Mouse (Mus musculus): ENCODE results near the gene Tarbp2. TPM values are rescaled to one million over a fixed set of nuclear protein-coding genes. Genes with fewer than 3 reads are reported as not detected.

The Tarbp2 gene
- polyA plus RNA-seq, 1 experiment from 2014 or later = 50.4 TPM

- WGBS = 93% methylated on average over 7 of the region's 7 CpGs
- H3K27me3 ChIP-seq (replicated peaks; ENCODE audit: control insufficient read depth, insufficient read depth, low read length) = no peaks in the 10 kb centered on the region
- H3K9me3 ChIP-seq (ENCODE audit: control insufficient read depth) = no peaks in the 10 kb centered on the region
- ATAC-seq = no peak
- H3K4me1 ChIP-seq (replicated peaks; ENCODE audit: control insufficient read depth, insufficient read depth, low read length) = no peaks in the 10 kb centered on the region
- H3K9ac ChIP-seq (ENCODE audit: low read depth, low read length) = no peak overlapping the region
- no peak overlapping the region for H3K4me3 ChIP-seq (ENCODE audit: low read depth, low read length)
- TF ChIP-seq CTCF (IDR thresholded peaks at IDR 0.05; ENCODE audit: low read depth) = no peak
- no peak overlapping the region for H3K4me2 ChIP-seq (replicated peaks; ENCODE audit: low read depth)
- H3K36me3 ChIP-seq (ENCODE audit: control insufficient read depth, insufficient read depth) = peaks cover 52% of the 10 kb centered on the region
- H3K27ac ChIP-seq (ENCODE audit: low read depth, low read length) = no peak overlapping the region
Measured at GRCm38 (mm10) chr15:102533926-102534325, 15.9 kb downstream of the Tarbp2 start.

GRCm38 (mm10) chr15:102544801-102545200 lies 26.8 kb downstream of the Tarbp2 start:
- no peak for TF ChIP-seq CTCF (IDR thresholded peaks at IDR 0.05; ENCODE audit: low read depth)
- Histone ChIP-seq H3K27ac (ENCODE audit: low read depth, low read length) (no peak overlapping the region), H3K27me3 (replicated peaks; ENCODE audit: control insufficient read depth, insufficient read depth, low read length) (no peaks in the 10 kb centered on the region), H3K4me2 (replicated peaks; ENCODE audit: low read depth) (no peak overlapping the region), H3K9me3 (ENCODE audit: control insufficient read depth) (no peaks in the 10 kb centered on the region), H3K9ac (ENCODE audit: low read depth, low read length) (no peak overlapping the region), H3K4me1 (replicated peaks; ENCODE audit: control insufficient read depth, insufficient read depth, low read length) (no peaks in the 10 kb centered on the region), H3K4me3 (ENCODE audit: low read depth, low read length) (no peak overlapping the region), H3K36me3 (ENCODE audit: control insufficient read depth, insufficient read depth) (peaks cover 65% of the 10 kb centered on the region)
- WGBS = 92% methylated on average over 4 of the region's 4 CpGs
- no peak for ATAC-seq

- H3K36me3 ChIP-seq (ENCODE audit: control insufficient read depth, insufficient read depth) = peaks cover 58% of the 10 kb centered on the region
- no peak overlapping the region for H3K4me3 ChIP-seq (ENCODE audit: low read depth, low read length)
- no peaks in the 10 kb centered on the region for H3K9me3 ChIP-seq (ENCODE audit: control insufficient read depth)
- WGBS = 86% methylated on average over 3 of the region's 3 CpGs
- no peak overlapping the region for H3K4me2 ChIP-seq (replicated peaks; ENCODE audit: low read depth)
- no peaks in the 10 kb centered on the region for H3K4me1 ChIP-seq (replicated peaks; ENCODE audit: control insufficient read depth, insufficient read depth, low read length)
- no peak overlapping the region for H3K9ac ChIP-seq (ENCODE audit: low read depth, low read length)
- TF ChIP-seq CTCF (IDR thresholded peaks at IDR 0.05; ENCODE audit: low read depth) = no peak
- no peaks in the 10 kb centered on the region for H3K27me3 ChIP-seq (replicated peaks; ENCODE audit: control insufficient read depth, insufficient read depth, low read length)
- no peak overlapping the region for H3K27ac ChIP-seq (ENCODE audit: low read depth, low read length)
- no peak for ATAC-seq
Measured at GRCm38 (mm10) chr15:102546246-102546645, 28.3 kb downstream of the Tarbp2 start.

GRCm38 (mm10) chr15:102546677-102547427 lies 28.9 kb downstream of the Tarbp2 start:
- TF ChIP-seq CTCF (IDR thresholded peaks at IDR 0.05; ENCODE audit: low read depth) = no peak
- Histone ChIP-seq H3K4me1 (replicated peaks; ENCODE audit: control insufficient read depth, insufficient read depth, low read length) (no peaks in the 10 kb centered on the region), H3K9ac (ENCODE audit: low read depth, low read length) (no peak overlapping the region), H3K9me3 (ENCODE audit: control insufficient read depth) (no peaks in the 10 kb centered on the region), H3K4me3 (ENCODE audit: low read depth, low read length) (no peak overlapping the region), H3K4me2 (replicated peaks; ENCODE audit: low read depth) (no peak overlapping the region), H3K27me3 (replicated peaks; ENCODE audit: control insufficient read depth, insufficient read depth, low read length) (no peaks in the 10 kb centered on the region), H3K36me3 (ENCODE audit: control insufficient read depth, insufficient read depth) (peaks cover 60% of the 10 kb centered on the region), H3K27ac (ENCODE audit: low read depth, low read length) (no peak overlapping the region)
- no peak for ATAC-seq
- WGBS = 83% methylated on average over 3 of the region's 3 CpGs

- H3K27ac ChIP-seq (ENCODE audit: low read depth, low read length) = no peak overlapping the region
- no peak overlapping the region for H3K4me2 ChIP-seq (replicated peaks; ENCODE audit: low read depth)
- H3K9me3 ChIP-seq (ENCODE audit: control insufficient read depth) = no peaks in the 10 kb centered on the region
- no peak for TF ChIP-seq CTCF (IDR thresholded peaks at IDR 0.05; ENCODE audit: low read depth)
- peaks cover 59% of the 10 kb centered on the region for H3K36me3 ChIP-seq (ENCODE audit: control insufficient read depth, insufficient read depth)
- 99% methylated on average over 3 of the region's 3 CpGs for WGBS
- no peak overlapping the region for H3K9ac ChIP-seq (ENCODE audit: low read depth, low read length)
- no peaks in the 10 kb centered on the region for H3K4me1 ChIP-seq (replicated peaks; ENCODE audit: control insufficient read depth, insufficient read depth, low read length)
- ATAC-seq = no peak
- no peaks in the 10 kb centered on the region for H3K27me3 ChIP-seq (replicated peaks; ENCODE audit: control insufficient read depth, insufficient read depth, low read length)
- H3K4me3 ChIP-seq (ENCODE audit: low read depth, low read length) = no peak overlapping the region
Measured at GRCm38 (mm10) chr15:102547478-102547877, 29.5 kb downstream of the Tarbp2 start.

GRCm38 (mm10) chr15:102552599-102552998 lies 34.6 kb downstream of the Tarbp2 start:
- ATAC-seq = no peak
- Histone ChIP-seq H3K36me3 (ENCODE audit: control insufficient read depth, insufficient read depth) (peaks cover 70% of the 10 kb centered on the region), H3K4me3 (ENCODE audit: low read depth, low read length) (no peak overlapping the region), H3K9me3 (ENCODE audit: control insufficient read depth) (no peaks in the 10 kb centered on the region), H3K4me2 (replicated peaks; ENCODE audit: low read depth) (no peak overlapping the region), H3K27me3 (replicated peaks; ENCODE audit: control insufficient read depth, insufficient read depth, low read length) (no peaks in the 10 kb centered on the region), H3K4me1 (replicated peaks; ENCODE audit: control insufficient read depth, insufficient read depth, low read length) (no peaks in the 10 kb centered on the region), H3K9ac (ENCODE audit: low read depth, low read length) (no peak overlapping the region), H3K27ac (ENCODE audit: low read depth, low read length) (no peak overlapping the region)
- no peak for TF ChIP-seq CTCF (IDR thresholded peaks at IDR 0.05; ENCODE audit: low read depth)
- WGBS = 90% methylated on average over 5 of the region's 5 CpGs

Data from intestine, postnatal 0 days (tissue).